Mouse (Mus musculus) adrenal gland, adult 2 months (tissue): ENCODE measurements around the gene Rce1. TPM values are rescaled to one million over a fixed set of nuclear protein-coding genes. Genes with fewer than 3 reads are reported as not detected.

Source experiments
- DNase-seq: peaks from one replicate; pipeline ENCODE4 v3.0.0; 2021
- long read RNA-seq: library from polyadenylated mRNA; stranded (forward); transcript quantifications from one replicate; pipeline ENCODE4 v2.0.0, GENCODE M21; 2021
- polyA plus RNA-seq: library from polyadenylated mRNA; depleted of rRNA; stranded (reverse); fragments of >200 nt; gene quantifications from 2 replicates; pipeline ENCODE4 v1.2.3, GENCODE M21; 2012; rRNA removed
- total RNA-seq, 2 experiments: library from RNA; stranded (reverse); gene quantifications; 2 replicates each; pipeline ENCODE4 v1.2.3; 2021

Rce1 gene
- total RNA-seq (10 to 100 TPM; 34.8 to 44.2 TPM), polyA plus RNA-seq (125 and 141 TPM in 2 replicates)
- long read RNA-seq, transcript Rce1-201 (8 exons, 1,425 nt) = major isoform, 19 of 26 reads
- long read RNA-seq, partial matches to known transcripts = 1 of 26 reads
- long read RNA-seq, other reads (novel, unspliced or antisense) = 5 of 26 reads

DNA sequence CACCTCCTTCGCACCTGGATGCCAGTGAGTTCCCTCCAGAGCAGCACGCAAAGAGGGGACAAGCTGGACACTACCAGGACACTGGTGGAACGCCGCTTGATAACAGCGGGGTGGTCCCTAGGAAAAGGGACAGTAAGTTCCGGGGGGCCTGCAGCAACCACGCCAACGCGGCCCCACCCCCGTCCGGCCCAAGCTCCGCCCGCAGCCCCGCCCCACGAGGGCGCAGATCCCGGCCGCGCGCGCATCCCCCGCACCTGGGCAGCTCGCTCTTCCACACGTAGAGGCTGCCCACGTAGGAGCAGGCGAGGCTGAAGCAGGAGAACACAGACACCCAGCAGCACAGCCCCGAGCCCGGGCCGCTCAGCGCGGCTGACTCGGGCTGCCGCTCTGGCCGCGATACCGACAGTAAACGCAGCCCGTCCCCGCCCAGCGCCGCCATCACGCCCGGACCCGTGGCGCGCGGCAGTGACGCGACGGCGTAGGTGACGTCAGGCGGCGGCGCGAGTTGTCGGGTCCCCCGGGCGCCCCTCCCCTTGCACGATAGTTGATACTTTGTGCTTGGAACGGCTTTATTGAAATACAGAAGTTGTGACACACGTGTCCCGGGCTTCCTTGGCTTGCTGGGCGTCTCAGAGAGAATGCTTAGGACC, at the start of gene Rce1:
Gene Rce1 (minus strand): TSS at position 463 of the 650 bp plus-strand sequence.
- DNase-seq = peak; percentile 94

DNA sequence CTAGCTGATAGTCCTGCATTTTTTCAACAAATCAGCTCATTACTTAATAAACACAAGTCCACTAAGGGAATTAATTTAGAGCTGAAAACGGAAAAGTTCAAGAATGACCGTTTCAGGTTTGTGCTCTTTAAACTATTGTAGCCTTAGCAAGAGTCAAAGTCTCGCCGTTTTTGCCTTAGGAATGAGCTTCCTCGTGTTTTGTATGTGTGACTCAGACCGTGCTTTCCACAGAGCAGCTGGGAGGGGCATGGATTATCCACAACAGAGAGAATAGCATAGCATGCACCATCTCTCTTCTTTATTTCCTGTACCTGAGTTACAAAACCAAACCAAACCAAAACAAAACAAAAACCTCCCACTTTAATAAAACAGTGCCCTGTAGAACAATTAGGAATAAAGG, 47.0 kb upstream of the Rce1 start:
- peak; percentile 13 for DNase-seq

DNA sequence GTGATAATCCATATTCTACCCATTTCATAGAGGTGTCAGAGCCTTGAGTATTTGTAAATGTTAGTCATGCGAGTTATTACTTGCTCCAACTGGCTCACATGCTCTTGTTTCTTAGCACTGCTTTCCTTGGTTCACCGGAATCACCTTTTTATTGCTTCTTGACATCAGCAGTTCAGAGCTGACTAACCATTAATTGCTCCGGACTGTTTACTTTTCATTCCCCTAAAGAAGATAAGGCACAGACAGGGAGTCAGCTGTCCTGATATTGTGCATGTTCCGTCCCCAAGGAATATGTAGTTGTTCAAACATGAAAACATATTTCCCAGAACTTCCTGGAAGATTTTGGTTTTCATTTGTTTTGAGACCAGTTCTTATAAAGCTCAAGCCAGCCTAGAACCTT, 45.3 kb upstream of the Rce1 start:
- DNase-seq = no peak

DNA sequence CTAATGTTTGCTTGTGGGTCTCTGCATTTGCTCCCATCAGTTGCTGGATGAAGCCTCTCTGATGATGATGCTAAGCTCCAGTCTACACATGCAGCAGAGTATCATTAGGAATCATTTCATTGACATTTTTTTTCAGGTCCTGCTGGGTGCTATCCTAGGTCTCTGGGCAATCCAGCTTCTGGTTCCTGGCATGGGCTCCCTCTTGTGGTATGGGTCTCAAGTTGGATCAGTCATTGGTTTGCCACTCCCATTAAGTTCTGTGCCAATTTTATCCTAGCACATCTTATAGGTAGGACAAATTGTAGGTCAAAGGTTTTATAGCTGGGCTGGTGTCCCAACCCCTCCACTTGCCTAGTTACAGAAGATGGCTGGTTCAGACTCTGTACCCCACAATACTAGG, 41.4 kb upstream of the Rce1 start:
- DNase-seq = no peak

DNA sequence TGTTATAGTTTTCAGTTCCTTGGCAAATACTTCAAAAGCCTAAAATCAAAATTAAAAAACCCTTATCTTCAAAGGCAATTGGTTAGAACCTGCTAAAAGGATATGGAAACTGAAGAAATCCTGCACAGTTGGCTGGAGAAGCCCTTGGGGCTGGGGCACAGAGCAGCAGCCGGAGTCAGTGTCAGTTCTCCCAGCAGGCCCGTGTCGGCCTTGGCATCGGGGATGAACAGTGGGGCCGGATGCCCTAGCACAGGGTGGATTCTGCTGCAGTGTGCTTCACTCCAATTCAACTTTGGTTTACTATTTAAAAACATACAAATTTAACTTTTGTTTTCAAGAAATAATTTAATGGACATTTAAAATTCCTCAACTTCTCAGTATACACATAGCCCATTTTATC, 32.7 kb upstream of the Rce1 start:
- no peak for DNase-seq

DNA sequence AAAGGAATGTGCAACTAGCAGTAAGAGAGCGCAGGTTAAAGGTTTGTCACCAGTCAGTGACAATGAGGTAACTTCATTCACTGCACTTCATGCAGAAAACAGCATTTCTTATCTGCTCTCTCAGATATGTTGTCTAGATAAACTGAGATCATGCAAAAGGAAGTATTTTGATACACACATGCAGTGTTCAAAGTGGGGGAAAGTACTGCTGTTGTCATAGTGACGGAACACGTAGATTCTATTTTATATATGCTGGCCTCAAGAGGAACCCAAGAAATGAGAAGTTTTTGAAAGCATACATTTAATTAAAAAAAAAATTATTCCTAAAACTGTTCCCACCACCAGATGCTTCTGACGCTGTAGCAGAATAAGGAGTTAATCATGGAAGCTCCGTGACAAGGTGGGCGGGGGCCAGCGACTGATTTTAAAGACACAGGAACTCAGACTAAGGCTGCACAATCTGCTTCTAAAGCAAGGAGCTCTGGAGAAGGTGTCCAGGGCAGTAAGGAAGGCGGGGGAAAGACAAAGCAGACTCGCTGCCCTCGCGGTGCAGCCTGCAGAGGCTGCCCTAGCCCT, 21.6 kb upstream of the Rce1 start:
- DNase-seq = no peak

DNA sequence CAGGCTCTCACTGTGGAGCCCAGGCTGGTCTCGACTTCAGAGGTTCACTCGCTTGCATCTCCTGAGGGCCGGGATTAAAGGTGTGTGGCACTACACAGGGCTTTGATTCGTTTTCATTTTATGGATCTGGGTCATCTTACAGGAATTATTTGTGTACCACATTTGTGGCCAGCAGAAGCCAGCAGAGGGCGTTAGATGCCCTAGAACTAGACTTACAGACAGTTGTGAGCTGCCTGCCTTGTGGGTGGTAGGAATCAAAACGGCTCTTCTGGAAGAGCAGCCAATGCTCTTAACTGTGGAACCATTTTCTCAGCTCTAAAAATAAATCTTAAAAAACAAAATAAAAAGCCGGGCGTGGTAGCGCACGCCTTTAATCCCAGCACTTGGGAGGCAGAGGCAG, 18.8 kb upstream of the Rce1 start:
- peak; percentile 22 for DNase-seq

DNA sequence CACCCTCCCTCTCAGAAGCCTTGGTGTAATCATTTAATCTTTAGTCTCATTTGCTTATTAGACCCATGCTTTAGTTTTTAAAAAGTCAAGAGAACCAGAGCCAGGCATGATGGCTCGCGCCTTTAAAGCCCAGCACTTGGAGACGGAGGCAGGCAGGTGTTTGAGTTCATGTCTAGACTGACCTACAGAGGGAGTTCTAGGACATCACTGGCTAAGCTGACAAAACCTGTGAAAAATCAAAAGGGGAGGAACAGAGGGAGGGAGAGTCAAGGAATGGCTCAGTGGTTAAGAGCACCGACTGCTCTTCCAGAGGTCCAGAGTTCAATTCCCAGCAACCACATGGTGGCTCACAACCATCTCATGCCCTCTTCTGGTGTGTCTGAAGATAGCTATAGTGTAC, 10.5 kb upstream of the Rce1 start:
- DNase-seq = no peak

DNA sequence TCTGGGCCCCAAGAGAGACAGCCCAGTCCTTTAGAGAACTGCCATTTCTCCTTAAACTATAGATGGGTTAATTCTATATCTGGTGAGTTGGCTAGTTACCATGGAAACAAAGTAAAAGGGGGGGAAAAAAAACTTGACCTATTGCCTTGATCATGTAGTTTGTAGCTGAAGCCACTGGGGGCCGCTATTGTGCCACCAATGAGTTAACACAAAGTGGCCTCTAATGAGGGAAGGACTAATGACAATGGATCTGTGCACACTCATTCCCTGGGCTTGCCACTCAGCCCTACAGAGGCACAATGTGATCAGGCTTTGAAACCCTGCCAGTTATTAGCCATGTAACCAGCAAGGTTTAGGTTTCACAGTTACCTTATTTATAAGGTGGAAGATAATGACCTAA, 3.4 kb upstream of the Rce1 start:
- peak; percentile 72 for DNase-seq

DNA sequence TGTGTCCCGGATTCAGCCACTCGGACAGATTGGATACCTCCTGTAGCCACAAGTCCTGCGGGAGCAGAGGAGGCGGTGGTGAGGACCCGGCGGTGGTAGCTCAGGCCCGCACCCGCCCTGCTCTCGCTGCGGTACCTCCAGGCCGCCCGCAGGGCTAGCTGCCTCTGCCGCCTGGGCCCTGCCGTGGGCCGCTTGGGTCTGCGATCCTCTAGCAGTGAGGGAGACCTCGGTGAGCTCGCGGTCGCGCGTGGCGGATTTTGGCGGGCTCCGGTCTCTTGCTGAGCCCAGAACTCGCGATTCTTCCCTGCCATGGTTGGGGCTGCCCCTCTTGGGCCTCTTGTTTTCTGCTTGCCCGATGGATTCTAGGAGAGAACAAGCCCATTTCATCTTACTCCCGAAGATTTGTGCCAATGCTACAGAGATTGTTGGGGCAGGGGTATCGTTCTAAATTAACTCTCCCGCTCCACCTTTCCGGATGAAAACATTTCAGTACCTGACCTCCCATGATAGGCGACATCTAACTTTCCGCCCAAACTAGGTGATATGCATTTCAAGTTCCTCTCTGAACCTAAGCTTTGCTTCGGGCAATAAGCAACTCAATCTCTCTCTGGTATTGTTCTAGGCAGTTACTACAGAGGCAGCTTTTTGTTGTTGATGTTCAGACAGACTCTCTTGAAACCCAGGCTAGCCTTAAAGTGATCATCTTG, 541 bp upstream of the Rce1 start:
- no peak for DNase-seq

DNA sequence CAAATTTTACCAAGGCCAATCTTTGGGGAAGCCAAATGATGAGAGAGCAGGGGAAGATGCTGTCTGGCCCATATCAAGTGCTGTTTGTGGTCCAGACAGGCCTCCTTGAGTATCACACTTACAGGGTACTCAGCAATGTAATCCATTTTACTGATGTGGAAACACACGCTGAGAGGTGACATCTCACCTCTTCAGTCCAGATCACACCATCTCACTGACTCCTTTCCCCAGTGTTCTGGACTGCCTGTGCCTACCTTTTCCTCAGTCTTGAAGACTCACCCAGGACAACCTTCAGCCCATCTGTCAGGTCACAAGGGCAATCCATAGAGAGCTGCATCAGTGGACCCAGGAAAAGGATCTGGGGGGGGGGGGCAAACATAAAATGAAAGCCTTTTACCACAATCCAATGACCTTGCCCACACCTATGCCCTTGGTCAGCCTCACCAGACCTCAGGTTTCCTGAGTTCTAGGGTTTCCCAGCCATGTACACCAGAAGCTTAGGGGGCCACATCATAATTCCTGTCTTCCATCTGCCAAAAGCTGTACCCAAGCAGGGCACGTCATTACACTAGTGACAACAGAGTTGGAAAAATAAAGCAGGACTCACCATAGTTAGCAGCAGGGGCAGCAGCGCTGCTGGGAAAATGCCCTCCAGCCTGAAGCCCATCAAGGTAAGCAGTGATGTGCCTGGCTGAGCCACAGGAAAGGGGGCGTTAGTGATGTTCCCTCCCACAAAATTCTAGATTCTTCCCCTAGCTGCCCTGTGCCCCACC, 849 bp downstream of the Rce1 start:
- no peak for DNase-seq

DNA sequence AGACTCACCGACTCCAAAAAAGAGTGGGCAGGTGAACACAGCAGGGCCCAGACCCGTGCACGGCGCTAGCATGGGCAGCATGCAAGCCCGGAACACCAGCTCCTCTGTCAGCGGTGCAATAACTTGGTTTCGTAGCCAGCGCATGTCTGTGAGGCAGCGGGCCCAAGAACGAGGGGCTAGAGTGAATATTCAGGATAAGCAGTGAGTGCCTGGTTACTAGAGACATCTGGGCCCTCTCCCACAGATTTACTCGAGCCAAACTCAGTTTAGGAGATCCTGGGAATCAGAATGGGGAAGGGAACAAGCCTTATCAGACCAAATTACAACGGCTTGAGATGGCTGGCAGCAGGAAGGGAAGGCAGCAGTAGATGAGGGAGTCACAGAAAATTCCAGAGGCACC, 1.4 kb downstream of the Rce1 start:
- DNase-seq = peak; percentile 17

DNA sequence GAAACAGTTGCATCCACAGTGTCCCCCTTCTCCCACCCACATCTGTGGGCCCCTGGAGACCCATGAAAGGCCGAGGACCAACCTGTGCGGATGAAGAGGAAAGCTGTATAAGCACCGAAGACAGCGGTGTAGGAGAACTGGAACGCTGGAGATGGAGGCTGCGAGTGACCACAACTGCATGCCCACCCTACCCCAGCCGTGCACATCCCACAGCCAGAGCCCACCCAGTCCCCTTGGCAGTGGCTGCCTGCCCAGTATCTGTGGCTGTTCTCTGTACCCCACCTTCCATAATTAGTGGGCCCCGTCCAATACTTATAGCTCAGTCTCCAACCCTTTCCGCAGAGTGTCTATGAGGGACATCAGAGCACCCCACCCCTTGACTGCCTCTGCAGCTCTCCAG, 2.0 kb downstream of the Rce1 start:
- no peak for DNase-seq

DNA sequence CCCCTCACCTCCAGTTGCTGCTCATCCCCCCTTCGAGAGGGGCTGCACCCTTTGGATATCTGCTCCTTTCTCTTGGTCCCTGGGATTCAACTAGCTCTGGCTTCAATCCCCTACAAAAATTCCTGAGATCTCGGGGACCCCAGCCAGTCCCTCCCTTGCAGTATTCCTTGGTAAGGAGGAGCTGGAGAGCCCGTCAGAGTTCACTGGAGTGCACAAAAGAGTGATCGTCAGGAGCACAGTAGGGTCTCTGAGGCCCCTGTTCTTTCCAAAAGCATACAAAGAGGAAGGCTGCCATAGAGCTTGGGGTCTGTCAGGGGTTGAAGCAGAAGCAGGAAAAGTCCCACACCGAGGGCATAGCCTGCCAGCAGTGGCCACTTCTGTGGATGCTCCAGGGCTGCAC, 2.7 kb downstream of the Rce1 start:
- no peak for DNase-seq

DNA sequence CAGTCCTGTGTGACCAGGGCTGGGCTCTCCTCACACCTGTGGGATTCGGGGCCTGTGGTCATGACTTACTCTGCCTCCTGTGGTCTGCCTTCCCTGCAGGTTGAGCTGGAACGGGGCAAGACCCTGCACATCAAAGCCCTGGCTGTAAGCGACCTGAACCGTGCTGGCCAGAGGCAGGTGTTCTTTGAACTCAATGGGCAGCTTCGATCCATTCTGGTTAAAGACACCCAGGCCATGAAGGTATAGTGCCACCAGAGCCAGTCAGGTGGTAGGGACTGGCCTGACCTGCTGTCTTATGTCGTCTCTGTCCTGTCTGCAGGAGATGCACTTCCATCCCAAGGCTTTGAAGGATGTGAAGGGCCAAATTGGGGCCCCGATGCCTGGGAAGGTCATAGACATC, 4.7 kb downstream of the Rce1 start:
- DNase-seq = no peak

DNA sequence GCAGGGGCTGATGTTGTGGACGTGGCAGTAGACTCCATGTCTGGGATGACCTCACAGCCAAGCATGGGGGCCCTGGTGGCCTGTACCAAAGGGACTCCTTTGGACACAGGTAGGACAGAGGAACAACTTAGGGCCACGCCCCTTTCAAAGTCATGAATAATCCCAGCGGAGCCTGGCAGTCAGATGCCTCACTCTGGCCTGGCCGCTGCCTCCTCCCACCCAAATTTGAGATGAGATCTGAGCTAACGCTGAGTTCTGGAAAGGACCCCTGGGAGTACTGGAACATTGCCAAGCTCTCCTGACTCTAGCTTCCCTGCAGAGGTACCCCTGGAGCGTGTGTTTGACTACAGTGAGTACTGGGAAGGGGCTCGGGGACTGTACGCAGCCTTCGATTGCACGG, 6.0 kb downstream of the Rce1 start:
- no peak for DNase-seq

DNA sequence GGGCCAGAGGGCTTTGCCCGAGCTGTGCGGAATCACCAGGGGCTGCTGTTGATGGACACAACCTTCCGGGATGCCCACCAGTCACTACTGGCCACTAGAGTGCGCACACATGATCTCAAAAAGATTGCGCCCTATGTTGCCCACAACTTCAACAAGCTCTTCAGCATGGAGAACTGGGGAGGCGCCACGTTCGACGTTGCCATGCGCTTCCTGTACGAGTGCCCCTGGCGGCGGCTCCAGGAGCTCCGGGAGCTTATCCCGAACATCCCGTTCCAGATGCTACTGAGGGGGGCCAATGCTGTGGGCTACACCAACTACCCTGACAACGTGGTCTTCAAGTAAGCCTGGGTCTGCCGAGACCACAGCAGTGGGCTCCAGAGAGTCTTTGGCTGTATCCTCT, 7.3 kb downstream of the Rce1 start:
- no peak for DNase-seq

DNA sequence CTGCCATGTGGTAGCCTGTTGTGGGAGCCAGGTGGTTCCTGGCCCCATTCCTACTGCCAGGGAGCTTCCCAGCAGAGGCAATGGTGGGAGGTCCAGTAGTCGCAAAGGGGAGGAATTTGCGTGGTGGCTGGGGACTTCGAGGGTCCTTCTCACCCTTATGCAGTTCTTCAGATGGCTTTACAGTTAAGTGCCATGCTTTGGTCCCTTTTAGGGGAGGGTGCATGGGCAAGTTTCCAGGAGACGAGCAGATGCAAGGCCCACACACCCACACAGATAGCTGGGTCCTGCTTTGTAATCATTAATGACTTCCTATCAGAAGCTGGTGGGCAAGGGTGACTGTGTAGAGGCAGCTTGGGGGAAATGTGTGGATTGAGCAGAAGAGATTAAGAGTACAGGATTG, 8.9 kb downstream of the Rce1 start:
- DNase-seq = no peak

DNA sequence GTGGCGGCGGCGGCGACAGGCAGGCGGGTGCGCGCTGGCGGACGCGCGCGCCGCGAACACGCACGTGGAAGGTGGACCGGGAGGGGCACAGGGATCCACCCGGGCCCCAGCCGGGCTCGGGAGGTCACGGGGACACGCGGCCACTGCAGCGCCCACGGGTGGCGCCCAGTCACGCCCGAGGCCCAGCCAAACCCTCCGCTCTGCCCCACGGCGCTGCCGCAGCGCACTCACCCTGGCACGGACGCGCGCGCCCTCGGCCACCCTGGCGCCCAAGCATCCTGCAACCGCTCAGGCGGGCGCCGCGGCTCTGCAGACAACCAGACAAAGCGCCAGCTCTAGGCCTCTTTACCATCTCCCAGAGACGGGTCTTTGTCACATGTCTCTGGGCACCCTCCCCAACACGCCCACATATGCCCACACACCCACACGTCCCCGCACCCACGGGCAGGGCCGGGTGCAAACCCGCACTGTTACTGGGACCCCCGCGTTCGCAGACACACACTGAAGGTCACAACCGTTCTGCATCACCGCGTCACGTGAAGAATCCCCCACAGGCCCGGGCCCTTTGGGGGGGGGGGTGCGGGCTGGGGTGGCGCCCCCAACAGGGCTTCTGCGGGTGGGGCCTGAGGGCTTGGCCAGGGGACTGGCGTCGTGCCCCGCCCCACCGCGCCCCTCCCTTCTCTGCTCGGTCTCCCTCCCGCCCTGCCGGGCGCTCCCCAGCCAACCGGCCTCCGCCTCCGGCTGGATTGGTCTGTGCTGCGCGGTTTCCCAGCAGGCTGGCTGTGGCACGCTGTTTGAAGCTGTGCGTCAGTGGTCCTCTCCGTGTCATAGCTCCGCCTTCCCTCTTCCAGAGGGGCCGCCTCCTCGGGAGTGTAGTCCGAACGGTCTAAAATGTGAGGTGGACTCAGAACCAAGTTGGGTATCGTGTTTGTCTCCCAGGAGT, 10.0 kb downstream of the Rce1 start, which contains the start of gene Lrfn4:
Gene Lrfn4 (minus strand): TSS at position 517 of the 943 bp plus-strand sequence.
- DNase-seq = peak; percentile 89

DNA sequence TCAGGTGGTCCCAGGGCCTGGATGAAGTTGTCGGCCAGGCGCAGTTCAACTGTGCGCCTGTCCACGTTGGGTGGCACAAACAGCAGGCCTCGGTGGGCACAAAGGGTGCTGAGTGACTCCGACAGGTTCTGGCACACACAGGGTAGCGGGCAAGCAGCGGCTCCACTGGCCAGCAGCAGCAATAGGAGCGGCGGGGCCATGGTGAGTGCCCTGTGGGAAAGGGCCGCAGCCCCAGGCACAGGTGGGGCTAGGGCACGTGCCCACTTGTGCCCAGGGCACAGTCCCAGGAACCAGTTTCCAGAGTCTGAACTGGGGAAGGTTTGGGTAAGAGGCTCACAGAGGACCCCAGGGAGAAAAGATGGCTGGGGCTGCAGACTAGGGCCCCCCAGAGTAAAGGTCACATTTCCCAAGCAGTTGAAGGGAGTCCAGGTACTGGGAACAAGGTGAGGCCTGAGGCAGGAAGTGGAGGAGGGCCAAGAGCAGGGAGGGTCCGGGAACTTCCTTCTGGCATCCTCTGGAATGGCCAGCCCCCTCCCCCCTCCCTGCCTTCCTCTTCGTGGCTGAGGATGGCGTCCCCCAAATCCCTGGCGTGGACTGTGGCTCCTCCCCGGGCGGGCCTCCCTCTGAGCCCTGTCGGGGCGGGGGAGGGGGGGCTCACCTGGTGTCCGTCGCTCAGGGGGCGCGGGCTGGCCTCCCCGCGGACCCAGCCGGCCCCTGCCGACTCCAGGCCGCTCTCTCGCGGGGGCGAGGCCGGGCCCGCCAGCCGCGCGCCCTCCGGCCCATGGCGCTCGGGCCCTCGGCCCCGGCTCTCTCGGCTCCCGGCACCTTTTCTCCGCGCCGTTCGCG, 10.9 kb downstream of the Rce1 start:
- DNase-seq = no peak
